Mouse (Mus musculus) midbrain, embryonic 15.5 days (tissue): ENCODE measurements around the gene Ift20. TPM values are rescaled to one million over a fixed set of nuclear protein-coding genes. Genes with fewer than 3 reads are reported as not detected.
A peak's percentile ranks its signal among the peaks of the same experiment; 100 is the strongest.

Experiments
- ATAC-seq: fragments of 200-750 bp; cut with Nextera tagmentation; replicated peaks from 2 replicates; pipeline ENCODE4 v1.8.0; 2017; ENCODE audit warnings: moderate TSS enrichment
- H3K27ac ChIP-seq: fragments of 300-500 bp; sonication (generic); 2 replicates; pipeline ENCODE4 v1.5.1; 2015; ENCODE audit warnings: mild to moderate bottlenecking, inconsistent platforms
- H3K27me3 ChIP-seq: fragments of 300-500 bp; sonication (generic); replicated peaks from 2 replicates; pipeline ENCODE4 v1.6.1; 2015; ENCODE audit warnings: inconsistent platforms
- H3K36me3 ChIP-seq: fragments of 300-500 bp; sonication (generic); replicated peaks from 2 replicates; pipeline ENCODE4 v1.6.1; 2015; ENCODE audit warnings: inconsistent platforms
- H3K4me1 ChIP-seq: fragments of 300-500 bp; sonication (generic); 2 replicates; pipeline ENCODE4 v1.6.1; 2015; ENCODE audit warnings: inconsistent platforms
- H3K4me2 ChIP-seq: fragments of 300-500 bp; sonication (generic); 2 replicates; pipeline ENCODE4 v1.6.1; 2015; ENCODE audit warnings: inconsistent platforms, mild to moderate bottlenecking, moderate library complexity
- H3K4me3 ChIP-seq: fragments of 300-500 bp; sonication (generic); 2 replicates; pipeline ENCODE4 v1.5.1; 2015; ENCODE audit warnings: mild to moderate bottlenecking, inconsistent platforms
- H3K9ac ChIP-seq: fragments of 300-500 bp; sonication (generic); 2 replicates; pipeline ENCODE4 v1.6.1; 2015; ENCODE audit warnings: mild to moderate bottlenecking, inconsistent platforms
- H3K9me3 ChIP-seq: fragments of 300-500 bp; sonication (generic); 2 replicates; pipeline ENCODE4 v1.6.1; 2016; ENCODE audit warnings: inconsistent platforms
- WGBS: fragments of 180-500 bp; shearing (Covaris S2); methylation state at CpG from one replicate; pipeline ENCODE4 v1.1.7; 2015; ENCODE audit warnings: mixed read lengths; 5-methylcytosine and 5-hydroxymethylcytosine counted together
- polyA plus RNA-seq: library from polyadenylated mRNA; unstranded; fragments of >200 nt; fragmentation: Nextera tagmentation; extraction: Ambion mirVana; gene quantifications from 2 replicates; pipeline ENCODE4 v1.2.1, GENCODE M21; 2015

Ift20 gene
- 117 and 128 TPM in 2 replicates for polyA plus RNA-seq

DNA sequence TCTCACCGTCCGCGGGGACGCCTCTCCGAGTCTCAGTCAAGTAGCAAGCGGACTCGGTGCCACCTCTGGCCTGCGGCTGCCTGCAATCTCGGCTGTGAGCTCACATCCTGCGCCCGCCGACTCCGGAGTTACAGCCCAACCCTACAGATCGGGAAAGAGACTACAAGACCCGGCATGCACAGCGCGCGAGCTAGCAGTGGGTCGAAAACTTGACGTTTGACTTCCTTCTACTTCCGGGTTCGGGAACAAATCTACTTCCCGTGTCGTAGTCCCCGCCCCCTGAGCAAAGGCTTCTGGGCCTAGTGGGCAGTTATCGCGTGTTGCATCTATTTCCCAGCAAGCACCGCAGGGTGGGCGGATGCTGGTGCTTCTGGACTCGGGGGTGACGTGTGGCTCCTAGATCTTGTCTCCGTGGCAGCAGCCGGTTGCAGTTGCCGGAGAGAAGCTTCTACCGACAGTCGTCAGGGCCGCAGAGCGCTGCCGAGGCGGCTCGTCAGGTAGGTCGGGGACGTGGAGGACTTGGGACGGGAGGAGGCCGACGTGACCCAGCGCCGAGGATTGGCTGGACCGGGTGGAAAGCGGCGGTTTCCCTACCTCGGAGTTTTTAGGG lies at the start of gene Ift20, which contains the start of gene Tnfaip1:
Gene Ift20, plus strand, starts transcription at position 282 of the 610 bp plus-strand sequence.
Gene Tnfaip1, minus strand, starts transcription at position 253 of the 610 bp plus-strand sequence.
- peak within 1 kb of the TSS; percentile 94 for H3K4me3 ChIP-seq
- H3K4me1 ChIP-seq, result peaks cover 37% of the 10 kb centered on the region
- H3K27ac ChIP-seq, result peak within 1 kb of the TSS; percentile 92
- no peaks in the 10 kb centered on the region for H3K9me3 ChIP-seq
- H3K36me3 ChIP-seq, result peaks cover 22% of the 10 kb centered on the region
- peak within 1 kb of the TSS; percentile 89 for H3K9ac ChIP-seq
- H3K27me3 ChIP-seq, result no peaks in the 10 kb centered on the region
- peak within 1 kb of the TSS; percentile 88 for H3K4me2 ChIP-seq
- whole genome bisulfite sequencing, result under 1% methylated on average over 52 of the region's 52 CpGs
- ATAC-seq, result peak; percentile 98

DNA sequence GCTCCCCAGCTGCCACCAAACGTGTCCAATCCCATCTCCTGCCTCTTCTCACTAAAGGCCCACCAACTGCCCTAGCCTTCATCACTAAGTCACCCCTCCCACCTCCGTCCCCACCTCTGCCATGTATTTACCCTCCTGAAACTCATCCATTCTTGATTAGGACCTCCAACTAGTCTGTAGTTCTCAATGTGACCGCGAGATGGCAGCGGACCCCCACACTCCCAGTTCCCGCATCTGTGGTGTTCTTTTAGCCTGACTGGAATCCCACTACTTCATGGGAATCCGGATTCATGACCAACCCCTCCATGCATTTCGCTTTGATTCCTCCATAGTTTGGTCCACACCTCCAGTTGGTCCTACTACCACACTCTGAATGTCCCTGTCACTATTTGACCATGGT lies 48.0 kb upstream of the Ift20 start:
- Histone ChIP-seq H3K36me3 (peaks cover 8% of the 10 kb centered on the region), H3K9me3 (no peaks in the 10 kb centered on the region), H3K4me3 (no peak overlapping the region), H3K27ac (no peak overlapping the region), H3K9ac (no peak overlapping the region), H3K4me1 (peaks cover 15% of the 10 kb centered on the region; the same call in 1 of the 2 replicates), H3K27me3 (no peaks in the 10 kb centered on the region), H3K4me2 (no peak overlapping the region)
- 3% methylated on average over 8 of the region's 8 CpGs for WGBS
- no peak for ATAC-seq

DNA sequence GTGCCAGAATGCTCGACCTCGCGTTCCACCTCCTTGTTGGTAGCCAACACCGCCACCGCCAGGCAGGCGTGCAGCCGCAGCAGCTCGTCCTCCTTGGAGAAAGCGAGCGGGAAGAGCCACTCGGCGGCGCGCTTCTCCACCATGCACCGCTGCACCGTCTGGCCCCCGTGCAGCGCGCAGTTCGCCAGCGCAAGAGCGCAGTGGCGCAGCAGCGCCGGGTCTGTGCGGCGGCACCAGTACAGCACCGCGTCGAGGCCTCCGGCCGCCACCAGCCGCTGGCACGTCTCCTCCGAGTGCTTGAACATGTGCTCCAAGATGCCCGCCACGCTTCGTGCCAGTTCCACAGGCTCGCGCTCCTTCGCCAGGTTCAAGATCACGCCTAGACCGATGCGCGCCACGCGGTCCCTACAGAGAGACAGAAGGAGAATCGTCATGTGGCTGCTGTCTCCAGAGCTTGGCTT lies 45.4 kb upstream of the Ift20 start:
- Histone ChIP-seq H3K27me3 (no peaks in the 10 kb centered on the region), H3K4me1 (peaks cover 32% of the 10 kb centered on the region), H3K4me3 (peak overlapping the region; percentile 19), H3K9ac (0 out of 2 replicates have a peak overlapping the region, but pooled peaks have one; percentile 2), H3K9me3 (no peaks in the 10 kb centered on the region), H3K4me2 (peak overlapping the region; percentile 45), H3K27ac (no peak overlapping the region), H3K36me3 (peaks cover 6% of the 10 kb centered on the region)
- WGBS, result 7% methylated on average over 48 of the region's 48 CpGs
- peak; percentile 68 for ATAC-seq

DNA sequence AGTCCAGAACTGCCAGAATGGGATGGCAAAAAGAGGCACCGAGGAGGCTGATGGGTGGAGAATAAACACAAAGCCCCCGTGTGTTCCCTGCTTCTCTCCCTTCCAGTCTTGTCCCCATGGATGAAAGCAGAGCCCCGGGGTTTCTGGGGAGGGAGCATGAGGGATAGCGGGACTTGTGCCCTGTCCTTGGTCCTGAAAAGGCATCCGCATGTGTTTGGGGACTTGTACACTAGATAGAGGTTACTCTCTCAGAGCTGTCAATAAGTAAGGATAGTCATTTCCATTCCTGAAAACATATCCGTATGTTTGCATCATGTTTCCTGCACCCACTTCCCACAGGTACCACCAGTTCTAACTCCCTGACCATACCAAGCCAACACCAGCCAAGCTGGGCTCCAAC lies 40.3 kb upstream of the Ift20 start:
- Histone ChIP-seq H3K27ac (no peak overlapping the region), H3K9me3 (no peaks in the 10 kb centered on the region), H3K4me2 (peak overlapping the region; percentile 74), H3K4me1 (peaks cover 41% of the 10 kb centered on the region), H3K27me3 (peaks cover 4% of the 10 kb centered on the region; the same call in 1 of the 2 replicates), H3K36me3 (no peaks in the 10 kb centered on the region), H3K9ac (peak overlapping the region; percentile 87), H3K4me3 (peak overlapping the region; percentile 70)
- 4% methylated on average over 6 of the region's 6 CpGs for WGBS
- ATAC-seq, result no peak

DNA sequence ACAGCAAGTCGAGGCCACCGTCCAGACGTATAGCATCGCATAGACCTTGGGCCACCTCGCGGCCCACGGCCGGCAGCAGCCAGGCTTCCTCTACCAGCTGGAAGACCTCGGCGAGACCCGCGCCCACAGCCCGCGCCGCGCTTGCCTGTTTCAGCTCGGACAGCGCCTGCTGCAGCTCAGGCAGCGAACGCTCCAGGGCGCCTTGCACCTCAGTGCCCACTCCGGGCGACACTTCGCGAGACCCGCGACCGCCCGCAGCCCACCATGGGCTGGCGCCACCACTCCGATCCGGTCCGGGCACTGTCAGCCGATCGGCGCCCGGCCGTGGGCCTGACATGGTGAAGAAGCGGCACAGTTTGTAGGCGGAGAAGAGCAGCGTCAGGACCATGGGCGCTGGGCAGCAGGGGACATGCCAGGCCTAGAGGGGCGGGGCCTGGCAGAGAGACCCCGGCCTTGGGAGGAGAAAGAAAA lies 39.1 kb upstream of the Ift20 start:
- Histone ChIP-seq H3K27me3 (peaks cover 6% of the 10 kb centered on the region; the same call in 1 of the 2 replicates), H3K4me3 (peak overlapping the region; percentile 70), H3K9me3 (no peaks in the 10 kb centered on the region), H3K9ac (peak overlapping the region; percentile 87), H3K36me3 (no peaks in the 10 kb centered on the region), H3K4me1 (peaks cover 37% of the 10 kb centered on the region), H3K27ac (peak overlapping the region; percentile 93), H3K4me2 (peak overlapping the region; percentile 74)
- WGBS, result under 1% methylated on average over 44 of the region's 44 CpGs
- ATAC-seq, result peak; percentile 83

DNA sequence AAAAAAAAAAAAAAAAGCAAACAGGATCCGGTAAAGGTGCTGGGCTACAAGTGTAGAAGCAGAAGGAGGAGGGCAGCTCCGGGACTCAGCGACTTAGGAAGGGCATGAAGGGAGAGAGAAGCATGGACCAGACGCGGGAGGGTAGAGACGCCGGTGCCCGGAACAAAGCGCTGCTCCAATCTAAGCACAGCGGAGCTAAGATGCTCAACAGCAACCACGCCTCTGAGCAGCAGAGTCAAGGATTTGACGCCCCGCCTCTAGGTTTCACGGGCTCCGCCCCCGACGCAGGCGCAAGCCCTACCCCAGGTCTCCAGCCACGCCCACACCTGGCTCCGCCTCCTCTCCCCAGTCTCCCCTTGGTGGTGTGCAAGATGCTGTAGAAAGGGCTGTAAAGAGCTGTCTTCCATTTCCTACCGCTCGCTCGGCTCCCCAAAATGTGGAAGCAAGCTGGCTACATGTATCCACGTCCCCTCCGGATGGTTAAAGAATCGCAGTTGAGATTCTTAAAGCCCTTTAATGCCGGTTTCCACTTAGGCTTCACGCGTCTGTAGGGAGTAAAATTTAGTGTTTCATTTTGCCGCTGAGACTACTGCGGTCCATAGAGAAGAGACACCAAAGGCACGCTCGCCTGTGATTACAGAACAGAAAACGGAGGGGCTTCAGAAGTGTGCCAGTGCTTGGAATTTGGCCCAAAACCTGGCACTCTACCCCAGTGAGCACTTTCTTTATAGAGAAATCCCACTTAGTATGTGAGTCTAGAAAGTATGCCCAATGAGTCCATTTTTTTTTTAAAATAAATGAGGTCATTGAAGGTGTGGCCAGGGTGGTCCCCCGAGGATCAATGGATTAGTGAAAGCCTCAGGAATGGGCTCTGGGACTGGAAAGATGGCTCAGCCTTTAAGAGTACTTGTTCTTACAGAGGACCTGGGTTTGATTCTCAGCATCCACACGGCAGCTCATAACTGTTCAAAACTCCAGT lies 38.3 kb upstream of the Ift20 start, which contains the start of gene Sarm1:
Gene Sarm1, minus strand, starts transcription at position 211 of the 979 bp plus-strand sequence.
- no peaks in the 10 kb centered on the region for H3K36me3 ChIP-seq
- peak within 1 kb of the TSS; percentile 87 for H3K9ac ChIP-seq
- H3K27ac ChIP-seq, result peak within 1 kb of the TSS; percentile 93
- peaks cover 37% of the 10 kb centered on the region for H3K4me1 ChIP-seq
- H3K4me3 ChIP-seq, result peak within 1 kb of the TSS; percentile 70
- ATAC-seq, result peak; percentile 97
- H3K9me3 ChIP-seq, result no peaks in the 10 kb centered on the region
- H3K4me2 ChIP-seq, result peak within 1 kb of the TSS; percentile 74
- WGBS, result 3% methylated on average over 36 of the region's 36 CpGs
- H3K27me3 ChIP-seq, result peaks cover 6% of the 10 kb centered on the region; the same call in 1 of the 2 replicates

DNA sequence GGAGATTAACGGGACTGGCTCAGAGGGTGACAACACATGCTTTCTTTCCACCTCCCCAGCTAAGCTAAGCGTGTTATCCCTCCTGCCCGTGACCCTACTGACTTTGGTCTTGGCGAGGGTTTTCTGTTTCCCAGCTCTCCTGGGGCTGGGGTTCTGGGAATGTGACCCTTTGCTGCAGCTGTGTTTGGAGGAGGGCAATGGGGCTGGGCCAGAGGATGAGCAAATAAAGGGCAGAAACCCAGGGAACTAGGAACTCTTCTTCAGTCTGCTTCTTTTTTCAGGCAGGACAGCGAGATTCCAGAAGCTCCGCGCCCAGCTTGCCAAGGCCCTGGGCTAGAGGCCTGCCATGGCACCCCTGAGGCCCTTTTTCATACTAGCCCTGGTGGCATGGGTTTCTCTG lies 37.2 kb upstream of the Ift20 start, which contains the start of gene Vtn:
Gene Vtn, plus strand, starts transcription at position 88 of the 400 bp plus-strand sequence.
- Histone ChIP-seq H3K27ac (peak within 1 kb of the TSS; percentile 93), H3K27me3 (peaks cover 6% of the 10 kb centered on the region; the same call in 1 of the 2 replicates), H3K4me2 (peak within 1 kb of the TSS; percentile 74), H3K9me3 (no peaks in the 10 kb centered on the region), H3K36me3 (no peaks in the 10 kb centered on the region), H3K4me1 (peaks cover 36% of the 10 kb centered on the region), H3K9ac (peak within 1 kb of the TSS; percentile 87), H3K4me3 (peak within 1 kb of the TSS; percentile 70)
- WGBS, result 46% methylated on average over 7 of the region's 7 CpGs
- no peak for ATAC-seq

DNA sequence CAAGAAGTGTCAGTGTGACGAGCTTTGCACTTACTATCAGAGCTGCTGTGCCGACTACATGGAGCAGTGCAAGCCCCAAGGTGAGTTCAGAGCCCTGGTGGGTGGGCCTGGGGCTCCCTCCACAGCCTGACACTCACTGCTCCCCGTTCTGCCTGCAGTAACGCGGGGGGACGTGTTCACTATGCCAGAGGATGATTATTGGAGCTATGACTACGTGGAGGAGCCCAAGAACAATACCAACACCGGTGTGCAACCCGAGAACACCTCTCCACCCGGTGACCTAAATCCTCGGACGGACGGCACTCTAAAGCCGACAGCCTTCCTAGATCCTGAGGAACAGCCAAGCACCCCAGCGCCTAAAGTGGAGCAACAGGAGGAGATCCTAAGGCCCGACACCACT lies 36.6 kb upstream of the Ift20 start:
- Histone ChIP-seq H3K4me2 (no peak overlapping the region), H3K9me3 (no peaks in the 10 kb centered on the region), H3K36me3 (no peaks in the 10 kb centered on the region), H3K27ac (no peak overlapping the region), H3K27me3 (peaks cover 6% of the 10 kb centered on the region; the same call in 1 of the 2 replicates), H3K4me1 (peaks cover 32% of the 10 kb centered on the region), H3K9ac (no peak overlapping the region), H3K4me3 (no peak overlapping the region)
- 54% methylated on average over 16 of the region's 16 CpGs for WGBS
- ATAC-seq, result no peak

DNA sequence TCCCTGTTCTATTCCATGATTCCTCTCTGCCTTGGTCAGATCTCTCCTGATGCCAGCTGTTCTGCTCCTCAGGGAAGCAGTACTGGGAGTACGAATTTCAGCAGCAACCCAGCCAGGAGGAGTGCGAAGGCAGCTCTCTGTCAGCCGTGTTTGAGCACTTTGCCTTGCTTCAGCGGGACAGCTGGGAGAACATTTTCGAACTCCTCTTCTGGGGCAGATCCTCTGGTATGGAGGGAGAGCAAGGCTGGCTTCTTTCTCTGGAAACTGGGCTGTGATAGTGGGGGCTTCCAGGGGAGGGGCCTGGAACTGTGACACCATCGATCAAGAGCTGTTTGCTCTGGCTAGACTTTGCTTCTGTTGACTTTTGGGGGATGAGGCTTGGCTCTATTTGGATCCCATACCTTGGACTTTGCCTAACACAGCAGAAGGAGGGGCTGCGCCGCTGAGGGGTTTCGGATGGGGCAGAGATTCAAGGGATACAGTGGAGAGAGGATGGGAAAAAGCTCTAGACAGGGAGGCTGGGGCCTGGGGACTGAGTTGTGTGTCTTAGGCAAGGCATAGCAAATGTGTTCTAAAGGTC lies 35.4 kb upstream of the Ift20 start:
- Histone ChIP-seq H3K9ac (no peak overlapping the region), H3K27me3 (peaks cover 6% of the 10 kb centered on the region; the same call in 1 of the 2 replicates), H3K9me3 (no peaks in the 10 kb centered on the region), H3K4me3 (no peak overlapping the region), H3K4me1 (peaks cover 20% of the 10 kb centered on the region), H3K36me3 (0 out of 2 replicates have a peak, but pooled peaks cover 3% of the 10 kb centered on the region), H3K27ac (no peak overlapping the region), H3K4me2 (no peak overlapping the region; the same call in 1 of the 2 replicates)
- no peak for ATAC-seq
- WGBS, result 76% methylated on average over 9 of the region's 9 CpGs

DNA sequence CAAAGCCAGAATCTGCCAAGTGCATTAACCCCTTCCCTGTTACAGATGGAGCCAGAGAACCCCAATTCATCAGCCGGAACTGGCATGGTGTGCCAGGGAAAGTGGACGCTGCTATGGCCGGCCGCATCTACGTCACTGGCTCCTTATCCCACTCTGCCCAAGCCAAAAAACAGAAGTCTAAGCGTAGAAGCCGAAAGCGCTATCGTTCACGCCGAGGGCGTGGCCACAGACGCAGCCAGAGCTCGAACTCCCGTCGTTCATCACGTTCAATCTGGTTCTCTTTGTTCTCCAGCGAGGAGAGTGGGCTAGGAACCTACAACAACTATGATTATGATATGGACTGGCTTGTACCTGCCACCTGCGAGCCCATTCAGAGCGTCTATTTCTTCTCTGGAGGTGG lies 34.6 kb upstream of the Ift20 start:
- no peak overlapping the region for H3K4me3 ChIP-seq
- no peak overlapping the region for H3K4me2 ChIP-seq
- no peak overlapping the region for H3K9ac ChIP-seq
- H3K4me1 ChIP-seq, result peaks cover 12% of the 10 kb centered on the region
- no peak overlapping the region for H3K27ac ChIP-seq
- WGBS, result 85% methylated on average over 20 of the region's 20 CpGs
- H3K9me3 ChIP-seq, result no peaks in the 10 kb centered on the region
- ATAC-seq, result no peak
- H3K27me3 ChIP-seq, result peaks cover 6% of the 10 kb centered on the region; the same call in 1 of the 2 replicates
- peaks cover 5% of the 10 kb centered on the region; the same call in 1 of the 2 replicates for H3K36me3 ChIP-seq

DNA sequence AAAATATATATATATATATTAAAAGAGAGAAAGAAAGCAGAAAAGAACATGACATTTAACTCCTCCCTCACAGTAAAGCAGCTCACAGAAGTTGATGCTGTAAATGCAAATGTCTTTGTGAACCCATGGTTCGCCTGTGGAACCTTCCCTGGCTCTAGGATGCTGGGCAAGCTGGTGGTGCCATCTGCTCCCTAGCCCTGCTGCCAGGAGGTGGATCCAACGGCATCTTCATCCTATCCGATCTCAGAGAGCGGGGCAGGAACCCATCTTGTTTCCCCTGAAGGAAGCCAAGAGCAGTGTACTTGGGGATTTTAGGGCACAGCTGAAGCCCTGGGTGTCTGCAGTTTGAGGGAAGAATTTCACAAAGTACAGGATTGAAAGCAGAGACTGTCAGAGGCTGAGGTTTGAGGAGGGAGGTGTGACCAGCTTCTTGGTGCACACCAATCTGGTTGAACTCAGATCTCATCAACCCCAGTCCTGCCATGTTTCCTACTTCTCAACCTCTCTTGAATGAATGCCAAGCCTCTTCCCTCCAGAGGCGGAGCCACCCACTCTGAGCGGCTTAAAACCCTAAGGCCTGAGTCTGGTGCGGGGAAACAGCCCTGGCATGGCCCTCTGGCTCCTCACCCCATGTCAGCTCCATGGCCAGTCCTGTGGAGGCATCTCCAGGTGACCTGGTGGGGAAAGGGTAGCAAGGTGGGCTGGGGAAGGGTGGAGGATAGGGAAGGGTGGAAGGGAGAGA lies 33.1 kb upstream of the Ift20 start, which contains the start of gene Sebox:
Gene Sebox, plus strand, starts transcription at position 539 of the 742 bp plus-strand sequence.
- peaks cover 6% of the 10 kb centered on the region; the same call in 1 of the 2 replicates for H3K4me1 ChIP-seq
- ATAC-seq, result no peak
- H3K4me2 ChIP-seq, result no peak within 1 kb of the TSS
- no peak within 1 kb of the TSS for H3K9ac ChIP-seq
- no peak within 1 kb of the TSS for H3K27ac ChIP-seq
- peaks cover 6% of the 10 kb centered on the region; the same call in 1 of the 2 replicates for H3K27me3 ChIP-seq
- no peak within 1 kb of the TSS for H3K4me3 ChIP-seq
- WGBS, result 66% methylated on average over 7 of the region's 7 CpGs
- no peaks in the 10 kb centered on the region for H3K9me3 ChIP-seq
- peaks cover 14% of the 10 kb centered on the region for H3K36me3 ChIP-seq
